ENCODE assay signal across 8 mouse cellular contexts in genomic region chr12:52132256-52132655, GRCm38 (mm10). TPM values are rescaled to one million over a fixed set of nuclear protein-coding genes. Genes with fewer than 3 reads are reported as not detected.
A peak's percentile ranks its signal among the peaks of the same experiment; 100 is the strongest.
DNase-seq lines count a peak whose midpoint lies in the region; ATAC-seq lines count a peak whose summit lies in the region.

No protein-coding gene starts in this region.

- H3K27me3 ChIP-seq in heart, embryonic 10.5 days (ENCODE audit: insufficient read depth, poor library complexity, severe bottlenecking), result no peaks in the 10 kb centered on the region
- H3K27me3 ChIP-seq in heart, embryonic 14.5 days (ENCODE audit: control insufficient read depth, insufficient read depth, low read length), result no peaks in the 10 kb centered on the region
- H3K27me3 ChIP-seq in neural tube, embryonic 11.5 days (ENCODE audit: control insufficient read depth, insufficient read depth, low read length), result no peaks in the 10 kb centered on the region

- peak overlapping the region; percentile 22; the same call in 1 of the 2 replicates for H3K9ac ChIP-seq in heart, embryonic 14.5 days (ENCODE audit: low read length)
- no peak overlapping the region for H3K9ac ChIP-seq in neural tube, embryonic 11.5 days (ENCODE audit: low read length)

- H3K36me3 ChIP-seq in heart, embryonic 10.5 days, result no peaks in the 10 kb centered on the region
- H3K36me3 ChIP-seq in heart, embryonic 14.5 days (ENCODE audit: control insufficient read depth, insufficient read depth, low read length), result no peaks in the 10 kb centered on the region
- H3K36me3 ChIP-seq in neural tube, embryonic 11.5 days (ENCODE audit: control insufficient read depth, insufficient read depth, low read length), result no peaks in the 10 kb centered on the region

- no peak for ATAC-seq in heart, embryonic 14.5 days (ENCODE audit: insufficient number of reproducible peaks, insufficient read depth, low FRiP score, low read depth)
- ATAC-seq in neural tube, embryonic 11.5 days (ENCODE audit: insufficient read depth, low FRiP score, low TSS enrichment), result no peak

- DNase-seq in heart, embryonic 10.5 days (ENCODE audit: low spot score), result no peak
- DNase-seq in heart, adult 9 months (ENCODE audit: low spot score in 2 of 2), result no peak
- peak; percentile 35 for DNase-seq in brain, adult 2 months (ENCODE audit: low read depth, low spot score)
- DNase-seq in kidney, postnatal 10 days, result peak; percentile 63
- DNase-seq in neural tube, embryonic 11.5 days (ENCODE audit: low spot score), result peak; percentile 61
- no peak for DNase-seq in layer of hippocampus, postnatal 14 days (ENCODE audit: low spot score in 2 of 2)
- no peak for DNase-seq in layer of hippocampus, postnatal 36 days

- H3K4me2 ChIP-seq in heart, embryonic 14.5 days (ENCODE audit: low read length), result peak overlapping the region; percentile 52
- H3K4me2 ChIP-seq in neural tube, embryonic 11.5 days (ENCODE audit: low read depth), result peak overlapping the region; percentile 19; the same call in 1 of the 2 replicates

- H3K4me1 ChIP-seq in heart, embryonic 10.5 days, result peaks cover 3% of the 10 kb centered on the region; the same call in 1 of the 2 replicates
- peaks cover 2 to 8% of the 10 kb centered on the region in 2 experiments; a peak in 3 of 4 replicates for H3K4me1 ChIP-seq in heart, embryonic 14.5 days (ENCODE audit: control insufficient read depth in 2 of 2, insufficient read depth in 2 of 2, low read length in 2 of 2)
- peaks cover 4% of the 10 kb centered on the region; the same call in 1 of the 2 replicates for H3K4me1 ChIP-seq in neural tube, embryonic 11.5 days (ENCODE audit: control insufficient read depth, insufficient read depth, low read length)

- WGBS in heart, embryonic 10.5 days, result 9% methylated on average over 10 of the region's 10 CpGs
- WGBS in heart, embryonic 14.5 days, result 5% methylated on average over 10 of the region's 10 CpGs
- WGBS in neural tube, embryonic 11.5 days, result under 1% methylated on average over 10 of the region's 10 CpGs

- H3K27ac ChIP-seq in heart, embryonic 10.5 days, result peak overlapping the region; percentile 72
- peak overlapping the region; percentile 12 to 22; a peak in 2 of 4 replicates for H3K27ac ChIP-seq in heart, embryonic 14.5 days (replicated peaks in 1 of 2; ENCODE audit: control insufficient read depth in 1 of 2, insufficient read depth in 1 of 2, low read depth in 2 of 2, low read length in 2 of 2)
- no peak overlapping the region for H3K27ac ChIP-seq in neural tube, embryonic 11.5 days (ENCODE audit: low read depth, low read length)

- no peaks in the 10 kb centered on the region for H3K9me3 ChIP-seq in heart, embryonic 10.5 days
- H3K9me3 ChIP-seq in heart, embryonic 14.5 days (ENCODE audit: control insufficient read depth, low read length), result no peaks in the 10 kb centered on the region
- no peaks in the 10 kb centered on the region for H3K9me3 ChIP-seq in neural tube, embryonic 11.5 days (ENCODE audit: control insufficient read depth, low read length)

- peak overlapping the region; percentile 31; the same call in 1 of the 2 replicates for H3K4me3 ChIP-seq in heart, embryonic 10.5 days
- H3K4me3 ChIP-seq in heart, embryonic 14.5 days (ENCODE audit: control insufficient read depth in 1 of 2, insufficient read depth in 1 of 2, low read depth in 1 of 2, low read length in 2 of 2), result peak overlapping the region; percentile 2 to 10; a peak in 2 of 4 replicates
- H3K4me3 ChIP-seq in neural tube, embryonic 11.5 days (ENCODE audit: low read depth, low read length), result no peak overlapping the region

RNA-seq across cellular contexts. Expression of gene Nubpl, which starts 34.7 kb away (rescaled TPM):
- 11.4 and 13.6 TPM in 2 replicates for polyA plus RNA-seq in heart, embryonic 10.5 days (2016; fragmentation: Nextera tagmentation; extraction: Ambion mirVana)
- 12.3 and 13.1 TPM in 2 replicates for polyA plus RNA-seq in heart, embryonic 14.5 days (2014; fragmentation: Nextera tagmentation; extraction: Ambion mirVana)
- polyA plus RNA-seq in neural tube, embryonic 11.5 days (2014; fragmentation: Nextera tagmentation; extraction: Ambion mirVana), result 9.5 and 10.2 TPM in 2 replicates
- 1 to 10 TPM; 5.1 to 5.4 TPM for total RNA-seq in layer of hippocampus, postnatal 14 days (2021)
- total RNA-seq in layer of hippocampus, postnatal 36 days (2021), result 1 to 10 TPM; 5.5 to 6.1 TPM

Comparison
In these comparisons a context has a peak if more than half of its experiments do, and no peak if none do; other contexts are left out.
1. DNase-seq: peak in brain, adult 2 months (single experiment), kidney, postnatal 10 days (single experiment) and neural tube, embryonic 11.5 days (single experiment); none in heart, embryonic 10.5 days (single experiment), heart, adult 9 months (0 of 2), layer of hippocampus, postnatal 14 days (0 of 2) and layer of hippocampus, postnatal 36 days (0 of 2).